ENCODE assay signal across 20 mouse cellular contexts in the genomic region with DNA sequence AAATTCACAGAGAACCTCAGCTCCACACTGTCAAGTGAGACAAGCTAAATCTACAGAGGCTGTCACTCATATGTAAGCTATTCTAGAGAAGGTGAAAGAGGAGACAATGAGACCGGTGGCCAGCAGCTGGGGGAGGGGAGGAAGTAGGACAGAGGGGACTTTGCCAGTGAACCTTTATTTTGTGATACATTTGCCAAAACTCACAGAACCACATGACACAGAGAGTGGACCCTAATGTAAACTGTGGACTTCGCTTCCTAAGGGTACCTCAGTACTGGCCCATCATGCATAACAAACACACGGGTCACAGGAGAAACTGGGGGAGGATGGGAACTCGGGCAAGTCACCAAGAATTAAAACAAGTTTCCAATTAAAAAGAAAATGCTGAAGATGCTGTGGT. TPM values are rescaled to one million over a fixed set of nuclear protein-coding genes. Genes with fewer than 3 reads are reported as not detected.
DNase-seq lines count a peak whose midpoint lies in the region; ATAC-seq and TF ChIP-seq lines count a peak whose summit lies in the region.
"Had no signal": no experiment of that assay in that cellular context is flagged by ENCODE, and none has a peak within 500 bp of the region (broad histone marks: within the 10 kb centered on the region; RNA-seq: fewer than 3 reads in every experiment).

No protein-coding gene starts in this region.

- no peaks in the 10 kb centered on the region for H3K27me3 ChIP-seq in heart, postnatal 0 days (ENCODE audit: control insufficient read depth, insufficient read depth, low read length)
- H3K27me3 ChIP-seq in kidney, embryonic 15.5 days = no peaks in the 10 kb centered on the region
- H3K27me3 ChIP-seq: heart, embryonic 12.5 days; neural tube, embryonic 13.5 days had no signal

- TF ChIP-seq CTCF in heart, postnatal 0 days (IDR thresholded peaks at IDR 0.05; ENCODE audit: low read depth) = no peak

- H3K9ac ChIP-seq in heart, postnatal 0 days (replicated peaks; ENCODE audit: low read depth, low read length) = no peak overlapping the region
- no peak overlapping the region for H3K9ac ChIP-seq in kidney, embryonic 15.5 days
- H3K9ac ChIP-seq: forebrain, postnatal 0 days; heart, embryonic 12.5 days; hindbrain, embryonic 14.5 days; neural tube, embryonic 13.5 days had no signal

- H3K36me3 ChIP-seq in heart, postnatal 0 days (replicated peaks; ENCODE audit: control insufficient read depth, insufficient read depth, low read length) = no peaks in the 10 kb centered on the region
- no peaks in the 10 kb centered on the region for H3K36me3 ChIP-seq in kidney, embryonic 15.5 days
- H3K36me3 ChIP-seq: heart, embryonic 12.5 days; neural tube, embryonic 13.5 days had no signal

- H3K4me2 ChIP-seq in heart, postnatal 0 days (ENCODE audit: low read depth, low read length) = no peak overlapping the region
- 0 out of 2 replicates have a peak overlapping the region, but pooled peaks have one; percentile 5 for H3K4me2 ChIP-seq in kidney, embryonic 15.5 days
- H3K4me2 ChIP-seq: heart, embryonic 12.5 days; hindbrain, embryonic 14.5 days; neural tube, embryonic 13.5 days had no signal

- no peak overlapping the region for H3K27ac ChIP-seq in heart, postnatal 0 days (ENCODE audit: low read depth)
- peak overlapping the region; percentile 77 for H3K27ac ChIP-seq in kidney, embryonic 15.5 days
- H3K27ac ChIP-seq: hindbrain, embryonic 14.5 days; neural tube, embryonic 13.5 days had no signal

- TF ChIP-seq EP300 in heart, postnatal 0 days (IDR thresholded peaks at IDR 0.05; ENCODE audit: low read depth) = 0 out of 2 replicates have a peak, but pooled peaks have one; percentile 23

- no peak for DNase-seq in heart, postnatal 0 days (ENCODE audit: low spot score)
- DNase-seq in heart, adult 9 months (ENCODE audit: low spot score in 2 of 2) = no peak
- DNase-seq in lung, postnatal 10 days = peak; percentile 23
- DNase-seq in lung, adult 18-20 months = no peak
- DNase-seq in urinary bladder, adult 2 months (ENCODE audit: low spot score) = no peak
- DNase-seq: adrenal gland, adult 2 months; cerebellum, adult 18-20 months; embryo, embryonic 11 days; forebrain, postnatal 0 days; gastrocnemius, postnatal 25 days; layer of hippocampus, postnatal 36 days; thymus, adult 2 months had no signal

- 33% methylated on average over 4 of the region's 4 CpGs for WGBS in heart, postnatal 0 days
- WGBS in kidney, embryonic 15.5 days = 22% methylated on average over 4 of the region's 4 CpGs

- H3K9me3 ChIP-seq in heart, postnatal 0 days (replicated peaks; ENCODE audit: control insufficient read depth, low read length) = no peaks in the 10 kb centered on the region
- H3K9me3 ChIP-seq in kidney, embryonic 15.5 days (replicated peaks) = no peaks in the 10 kb centered on the region
- H3K9me3 ChIP-seq: G1E; heart, embryonic 12.5 days; neural tube, embryonic 13.5 days had no signal

- no peak overlapping the region for H3K4me3 ChIP-seq in heart, postnatal 0 days (ENCODE audit: low read depth, low read length)
- H3K4me3 ChIP-seq in kidney, embryonic 15.5 days (replicated peaks) = no peak overlapping the region
- H3K4me3 ChIP-seq: erythroblast, embryonic 14.5 days; heart, embryonic 12.5 days; neural tube, embryonic 13.5 days had no signal

- H3K4me1 ChIP-seq in heart, postnatal 0 days (ENCODE audit: control insufficient read depth, insufficient read depth) = peaks cover 72% of the 10 kb centered on the region
- peaks cover 81% of the 10 kb centered on the region for H3K4me1 ChIP-seq in kidney, embryonic 15.5 days

- ATAC-seq in heart, postnatal 0 days (ENCODE audit: insufficient read depth, low read depth) = no peak; the same call in 1 of the 2 replicates
- peak; percentile 41; the same call in 1 of the 2 replicates for ATAC-seq in kidney, embryonic 15.5 days (replicated peaks; ENCODE audit: low FRiP score)
- ATAC-seq in megakaryocyte progenitor cell, adult 5-6 weeks (replicated peaks; ENCODE audit: poor library complexity) = no peak
- ATAC-seq: forebrain, postnatal 0 days; intestine, postnatal 0 days had no signal

RNA-seq across cellular contexts. Expression of gene Gna12, which starts 17.5 kb away (rescaled TPM):
- 132 and 145 TPM in 2 replicates for total RNA-seq in heart, postnatal 0 days (2014; rRNA removed; ENCODE audit: low replicate concordance)
- 13.4 and 13.9 TPM in 2 replicates for polyA plus RNA-seq in heart, postnatal 0 days (2015; fragmentation: Nextera tagmentation; extraction: Ambion mirVana)
- 15.9 and 16.1 TPM in 2 replicates for polyA plus RNA-seq in kidney, embryonic 15.5 days (2015; fragmentation: Nextera tagmentation; extraction: Ambion mirVana)
- total RNA-seq in megakaryocyte progenitor cell, adult 5-6 weeks (2015) = 45.4 and 50.2 TPM in 2 replicates
- 33.6 and 33.9 TPM in 2 replicates for total RNA-seq in megakaryocyte progenitor cell, adult 5-6 weeks (2017)
- 46.5 and 67.5 TPM in 2 replicates for polyA plus RNA-seq in urinary bladder, adult 2 months (2012; rRNA removed)
